Mouse (Mus musculus) B cell, adult 67 days (primary cell): Measurements from ENCODE around the gene Tmprss3. TPM values are rescaled to one million over a fixed set of nuclear protein-coding genes. Genes with fewer than 3 reads are reported as not detected.

Experiments used
- total RNA-seq, 2 experiments: library from RNA; stranded (reverse); gene quantifications; 4 replicates each; pipeline ENCODE4 v1.2.4; 2023

Gene Tmprss3
- total RNA-seq, result under 1 TPM; 0.23 to 0.65 TPM

GRCm38 (mm10) chr17:31198877-31199276 is at the start of gene Tmprss3:
Tmprss3 (minus strand) TSS chr17:31198977.

GRCm38 (mm10) chr17:31207771-31208334 is 9.1 kb upstream of the Tmprss3 start, which contains the start of gene Ubash3a:
Ubash3a (plus strand) TSS chr17:31207873.

GRCm38 (mm10) chr17:31165127-31165526 is 33.6 kb downstream of the Tmprss3 start, which contains the start of gene Tff1:
Tff1 (minus strand) TSS chr17:31165277.

GRCm38 (mm10) chr17:31144040-31145037 is 54.4 kb downstream of the Tmprss3 start, which contains the start of gene Tff2:
Tff2 (minus strand) TSS chr17:31144282.

GRCm38 (mm10) chr17:31129452-31129851 is 69.3 kb downstream of the Tmprss3 start, which contains the start of gene Tff3:
Tff3 (minus strand) TSS chr17:31129646.

Other genes with a start within 250 kb of the Tmprss3 start
- gene Umodl1, start 244.3 kb downstream of the Tmprss3 start, total RNA-seq, result not detected
- 100 to 1,000 TPM; 123 to 132 TPM for gene Abcg1, start 141.3 kb downstream of the Tmprss3 start, total RNA-seq
- gene Tff3, start 69.3 kb downstream of the Tmprss3 start, total RNA-seq, result not detected
- gene Tff2, start 54.7 kb downstream of the Tmprss3 start, total RNA-seq, result not detected
- gene Tff1, start 33.7 kb downstream of the Tmprss3 start, total RNA-seq, result not detected
- under 1 TPM; 0.09 to 0.29 TPM for gene Ubash3a, start 8.9 kb upstream of the Tmprss3 start, total RNA-seq
- gene Rsph1, start 78.4 kb upstream of the Tmprss3 start, total RNA-seq, result under 1 TPM in 1 of 2 experiments, not detected in 1; 0.73 TPM
- gene Slc37a1, start 87.8 kb upstream of the Tmprss3 start, total RNA-seq, result 10 to 100 TPM; 42.8 to 46.5 TPM
- gene Pde9a, start 187.2 kb upstream of the Tmprss3 start, total RNA-seq, result under 1 TPM in 1 of 2 experiments, not detected in 1; 0.70 TPM